9 mouse cellular contexts compared by ENCODE assay signal in genomic region chr12:29894669-29895068, GRCm38 (mm10). TPM values are rescaled to one million over a fixed set of nuclear protein-coding genes. Genes with fewer than 3 reads are reported as not detected.
A peak's percentile ranks its signal among the peaks of the same experiment; 100 is the strongest.
DNase-seq lines count a peak whose midpoint lies in the region; ATAC-seq and TF ChIP-seq lines count a peak whose summit lies in the region.
"Had no signal": no experiment of that assay in that cellular context is flagged by ENCODE, and none has a peak within 500 bp of the region (broad histone marks: within the 10 kb centered on the region; RNA-seq: fewer than 3 reads in every experiment).

No protein-coding gene starts in this region.

- no peak overlapping the region for H3K4me3 ChIP-seq in layer of hippocampus, adult 2 months
- no peak overlapping the region for H3K4me3 ChIP-seq in embryonic facial prominence, embryonic 10.5 days
- H3K4me3 ChIP-seq: limb, embryonic 12.5 days had no signal

- ATAC-seq in megakaryocyte-erythroid progenitor cell, adult 5-6 weeks (replicated peaks; ENCODE audit: low FRiP score, low TSS enrichment, poor library complexity, severe bottlenecking) = no peak

- no peaks in the 10 kb centered on the region for H3K9me3 ChIP-seq in embryonic facial prominence, embryonic 10.5 days
- H3K9me3 ChIP-seq: limb, embryonic 12.5 days had no signal

- peak; percentile 92 for TF ChIP-seq CTCF in layer of hippocampus, adult 2 months (conservative IDR thresholded peaks at IDR 0.05)

- 21% methylated on average over 3 of the region's 3 CpGs for WGBS in embryonic facial prominence, embryonic 10.5 days

- no peaks in the 10 kb centered on the region for H3K27me3 ChIP-seq in embryonic facial prominence, embryonic 10.5 days (replicated peaks; ENCODE audit: low read depth, poor library complexity, severe bottlenecking)
- H3K27me3 ChIP-seq: limb, embryonic 12.5 days had no signal

- DNase-seq in adrenal gland, adult (ENCODE audit: inconsistent age in 2 of 2, low spot score in 1 of 2) = peak; percentile 23 to 81
- DNase-seq in adrenal gland, postnatal 4 days (ENCODE audit: low spot score in 2 of 2) = no peak
- peak in 1 of 2 experiments; percentile 49 for DNase-seq in layer of hippocampus, adult 2 months (ENCODE audit: low spot score in 2 of 2)
- no peak for DNase-seq in layer of hippocampus, adult 9-10 months (ENCODE audit: low spot score)
- peak; percentile 10 for DNase-seq in adrenal gland, adult 8-10 months
- peak; percentile 56 for DNase-seq in embryonic facial prominence, embryonic 10.5 days (ENCODE audit: low spot score)
- peak; percentile 9 to 34 for DNase-seq in lung, adult 18-20 months

- H3K4me1 ChIP-seq in embryonic facial prominence, embryonic 10.5 days = no peaks in the 10 kb centered on the region
- H3K4me1 ChIP-seq: limb, embryonic 12.5 days had no signal

- no peaks in the 10 kb centered on the region for H3K36me3 ChIP-seq in embryonic facial prominence, embryonic 10.5 days (replicated peaks)
- H3K36me3 ChIP-seq: limb, embryonic 12.5 days had no signal

- H3K27ac ChIP-seq in layer of hippocampus, adult 2 months = peak overlapping the region; percentile 34
- no peak overlapping the region for H3K27ac ChIP-seq in embryonic facial prominence, embryonic 10.5 days (replicated peaks)
- H3K27ac ChIP-seq: limb, embryonic 12.5 days had no signal

RNA-seq across cellular contexts. Expression of gene Pxdn, which starts 42.7 kb away (rescaled TPM):
- total RNA-seq in adrenal gland, postnatal 4 days (2021) = 100 to 1,000 TPM; 115 to 134 TPM
- 10 to 100 TPM; 77.9 to 78.1 TPM for total RNA-seq in layer of hippocampus, adult 2 months (2021)
- total RNA-seq in adrenal gland, adult 8-10 months (2022) = 10 to 100 TPM; 41.0 to 51.5 (median 44.3) TPM
- polyA plus RNA-seq in embryonic facial prominence, embryonic 10.5 days (2016; fragmentation: Nextera tagmentation; extraction: Ambion mirVana) = 113 and 118 TPM in 2 replicates
- not detected in 2 replicates for total RNA-seq in megakaryocyte-erythroid progenitor cell, adult 5-6 weeks (2014; fragmentation: Nextera tagmentation)
- total RNA-seq in megakaryocyte-erythroid progenitor cell, adult 5-6 weeks (2017) = not detected in 2 replicates

Comparison
In these comparisons a context has a peak if more than half of its experiments do, and no peak if none do; other contexts are left out.
1. DNase-seq: peak in adrenal gland, adult (2 of 2), adrenal gland, adult 8-10 months (single experiment), embryonic facial prominence, embryonic 10.5 days (single experiment) and lung, adult 18-20 months (2 of 2); none in adrenal gland, postnatal 4 days (0 of 2) and layer of hippocampus, adult 9-10 months (single experiment).
2. RNA of gene Pxdn, which starts 42.7 kb away (total RNA-seq): 115 to 134 TPM in adrenal gland, postnatal 4 days, 77.9 to 78.1 TPM in layer of hippocampus, adult 2 months and 41.0 to 51.5 TPM in adrenal gland, adult 8-10 months; not detected in megakaryocyte-erythroid progenitor cell, adult 5-6 weeks; every median in the first group is over 10 times any median in the second.